Mouse (Mus musculus) brain, embryonic 14.5 days (tissue): ENCODE data around the gene Zfhx3.

Experiments used
- CTCF ChIP-seq: fragments of 200-500 bp; IDR thresholded peaks from 2 replicates; pipeline ENCODE4 v1.5.1; 2012; ENCODE audit warnings: inconsistent platforms, mild to moderate bottlenecking, moderate library complexity, borderline replicate concordance; ENCODE audit not compliant: insufficient read depth, insufficient read length; ENCODE audit errors: extremely low read depth
- POLR2A ChIP-seq: fragments of 200-500 bp; IDR thresholded peaks from 2 replicates; pipeline ENCODE4 v1.6.1; 2012; ENCODE audit warnings: mild to moderate bottlenecking, inconsistent platforms, borderline replicate concordance; ENCODE audit not compliant: poor library complexity, insufficient read depth, insufficient read length, severe bottlenecking; ENCODE audit errors: extremely low read depth

- TF ChIP-seq POLR2A (no peak), CTCF (no peak)
Observed at GRCm38 (mm10) chr8:108910843-108911242, 968.4 kb downstream of the Zfhx3 start.
